Comparison of ENCODE assay signal across 10 mouse cellular contexts in the genomic region with DNA sequence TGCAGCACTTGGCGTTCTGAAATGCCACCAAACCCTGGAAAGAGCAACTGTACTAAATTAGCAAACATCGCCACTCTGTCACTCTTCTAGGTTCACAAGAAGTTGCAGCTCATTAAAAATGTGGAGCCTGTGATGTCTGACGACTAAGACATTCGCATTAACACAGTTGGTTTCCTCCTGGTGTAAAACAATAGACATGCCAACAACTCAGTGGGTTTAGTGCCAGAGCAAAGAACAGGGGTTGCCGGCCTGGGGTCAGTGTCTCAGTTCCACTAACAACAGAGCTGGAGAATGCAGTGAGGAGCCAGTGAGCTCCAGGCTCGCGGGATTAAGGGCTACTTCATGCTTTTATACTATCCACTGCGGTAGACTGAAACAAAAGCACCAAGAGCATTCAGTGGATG.
DNase-seq lines count a peak whose midpoint lies in the region; ATAC-seq and TF ChIP-seq lines count a peak whose summit lies in the region.
"Had no signal": no experiment of that assay in that cellular context is flagged by ENCODE, and none has a peak within 500 bp of the region (broad histone marks: within the 10 kb centered on the region; RNA-seq: fewer than 3 reads in every experiment).

No protein-coding gene starts in this region.

- no peak overlapping the region for H3K4me2 ChIP-seq in lung, postnatal 0 days (replicated peaks; ENCODE audit: low read depth, low read length)
- peak overlapping the region; percentile 27 for H3K4me2 ChIP-seq in forebrain, embryonic 16.5 days (ENCODE audit: low read length)
- H3K4me2 ChIP-seq in limb, embryonic 15.5 days = 0 out of 2 replicates have a peak overlapping the region, but pooled peaks have one; percentile 3
- H3K4me2 ChIP-seq: lung, embryonic 15.5 days had no signal

- no peak overlapping the region for H3K4me3 ChIP-seq in lung, postnatal 0 days (ENCODE audit: low read depth, low read length)
- H3K4me3 ChIP-seq in forebrain, embryonic 16.5 days (replicated peaks; ENCODE audit: low read length) = no peak overlapping the region
- H3K4me3 ChIP-seq in limb, embryonic 15.5 days = no peak overlapping the region
- H3K4me3 ChIP-seq: lung, embryonic 15.5 days had no signal

- peak; percentile 14 for DNase-seq in lung, postnatal 10 days
- DNase-seq in lung, postnatal 0 days (ENCODE audit: low spot score) = no peak
- peak; percentile 77 for DNase-seq in retina, postnatal 1 day
- no peak for DNase-seq in spleen, postnatal 4 days (ENCODE audit: low spot score in 2 of 2)
- DNase-seq in right cerebral cortex, postnatal 25 days = no peak
- no peak for DNase-seq in right cerebral cortex, postnatal 14 days

- no peak overlapping the region for H3K27ac ChIP-seq in lung, postnatal 0 days (ENCODE audit: low read length)
- H3K27ac ChIP-seq in forebrain, embryonic 16.5 days (ENCODE audit: low read length) = peak overlapping the region; percentile 58
- no peak overlapping the region for H3K27ac ChIP-seq in limb, embryonic 15.5 days
- H3K27ac ChIP-seq: lung, embryonic 15.5 days had no signal

- no peak overlapping the region for H3K9ac ChIP-seq in lung, postnatal 0 days (replicated peaks; ENCODE audit: low read depth)
- 0 out of 2 replicates have a peak overlapping the region, but pooled peaks have one; percentile 7 for H3K9ac ChIP-seq in forebrain, embryonic 16.5 days (replicated peaks; ENCODE audit: low read depth, low read length)
- no peak overlapping the region for H3K9ac ChIP-seq in limb, embryonic 15.5 days
- H3K9ac ChIP-seq: lung, embryonic 15.5 days had no signal

- ATAC-seq in lung, postnatal 0 days = no peak
- ATAC-seq in forebrain, embryonic 16.5 days = peak; percentile 81
- ATAC-seq in limb, embryonic 15.5 days (ENCODE audit: insufficient number of reproducible peaks, low FRiP score, low TSS enrichment, low read depth) = no peak

- WGBS in lung, postnatal 0 days = 33% methylated on average over 8 of the region's 8 CpGs
- WGBS in forebrain, embryonic 16.5 days = 4% methylated on average over 8 of the region's 8 CpGs
- WGBS in limb, embryonic 15.5 days = 22% methylated on average over 8 of the region's 8 CpGs

- no peaks in the 10 kb centered on the region for H3K9me3 ChIP-seq in lung, postnatal 0 days (ENCODE audit: low read length)
- H3K9me3 ChIP-seq in forebrain, embryonic 16.5 days (ENCODE audit: control insufficient read depth, low read length) = no peaks in the 10 kb centered on the region
- H3K9me3 ChIP-seq in limb, embryonic 15.5 days = no peaks in the 10 kb centered on the region
- H3K9me3 ChIP-seq: lung, embryonic 15.5 days had no signal

- no peaks in the 10 kb centered on the region for H3K36me3 ChIP-seq in lung, postnatal 0 days (ENCODE audit: insufficient read depth, low read length)
- no peaks in the 10 kb centered on the region for H3K36me3 ChIP-seq in forebrain, embryonic 16.5 days (ENCODE audit: control insufficient read depth, insufficient read depth)
- no peaks in the 10 kb centered on the region for H3K36me3 ChIP-seq in limb, embryonic 15.5 days
- H3K36me3 ChIP-seq: lung, embryonic 15.5 days had no signal

- TF ChIP-seq CTCF in lung, postnatal 0 days (IDR thresholded peaks at IDR 0.05) = no peak

- H3K4me1 ChIP-seq in lung, postnatal 0 days (ENCODE audit: insufficient read depth, low read depth, low read length) = no peaks in the 10 kb centered on the region
- peaks cover 16% of the 10 kb centered on the region for H3K4me1 ChIP-seq in forebrain, embryonic 16.5 days (replicated peaks; ENCODE audit: control insufficient read depth, insufficient read depth, low read length)
- peaks cover 4% of the 10 kb centered on the region; the same call in 1 of the 2 replicates for H3K4me1 ChIP-seq in limb, embryonic 15.5 days

- no peaks in the 10 kb centered on the region for H3K27me3 ChIP-seq in lung, postnatal 0 days (replicated peaks; ENCODE audit: insufficient read depth, low read length)
- no peaks in the 10 kb centered on the region for H3K27me3 ChIP-seq in forebrain, embryonic 16.5 days (replicated peaks; ENCODE audit: control insufficient read depth, insufficient read depth, low read length)
- H3K27me3 ChIP-seq in limb, embryonic 15.5 days = no peaks in the 10 kb centered on the region
- H3K27me3 ChIP-seq: CH12.LX; lung, embryonic 15.5 days had no signal

- no peak for TF ChIP-seq EP300 in lung, postnatal 0 days (IDR thresholded peaks at IDR 0.05)

Comparison
In these comparisons a context has a peak if more than half of its experiments do, and no peak if none do; other contexts are left out.
1. DNase-seq: peak in lung, postnatal 10 days (single experiment) and retina, postnatal 1 day (single experiment); none in lung, postnatal 0 days (single experiment), spleen, postnatal 4 days (0 of 2), right cerebral cortex, postnatal 25 days (single experiment) and right cerebral cortex, postnatal 14 days (single experiment).